Mouse (Mus musculus): ENCODE results near the gene Cd180. TPM values are rescaled to one million over a fixed set of nuclear protein-coding genes. Genes with fewer than 3 reads are reported as not detected.

Gene Cd180
- 1 to 10 TPM; 2.1 to 2.5 TPM for total RNA-seq (2021)

DNA sequence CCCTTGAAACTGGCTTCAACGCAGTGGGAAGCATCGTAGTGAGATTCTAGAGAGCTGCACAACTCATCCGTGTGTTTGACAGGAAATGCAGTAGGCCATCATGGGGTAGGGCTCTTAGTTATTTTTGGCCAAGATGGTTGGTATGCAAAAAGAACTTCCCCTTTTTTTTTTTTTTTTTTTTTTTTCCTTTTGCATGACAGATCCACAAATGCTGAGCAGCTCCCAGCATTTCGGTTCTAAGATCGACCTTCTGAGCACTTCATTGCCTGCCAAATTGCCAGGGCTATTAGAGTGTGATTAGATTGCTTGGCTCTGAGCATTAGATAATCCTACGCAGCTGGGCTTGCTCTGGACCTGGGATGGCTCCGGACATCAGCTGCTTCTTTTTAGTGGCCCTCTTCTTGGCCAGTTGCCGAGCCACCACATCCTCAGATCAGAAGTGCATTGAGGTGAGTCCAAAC, at the start of gene Cd180:
Gene Cd180 (plus strand): TSS at position 218 of the 461 bp plus-strand sequence.
- DNase-seq (ENCODE audit: low spot score in 2 of 2), result no peak
- intact Hi-C loops (cut with DNase I), result loop anchor here (5.0 kb wide), 1 partner anchor 1089 kb away; no protein-coding TSS in a partner anchor

DNA sequence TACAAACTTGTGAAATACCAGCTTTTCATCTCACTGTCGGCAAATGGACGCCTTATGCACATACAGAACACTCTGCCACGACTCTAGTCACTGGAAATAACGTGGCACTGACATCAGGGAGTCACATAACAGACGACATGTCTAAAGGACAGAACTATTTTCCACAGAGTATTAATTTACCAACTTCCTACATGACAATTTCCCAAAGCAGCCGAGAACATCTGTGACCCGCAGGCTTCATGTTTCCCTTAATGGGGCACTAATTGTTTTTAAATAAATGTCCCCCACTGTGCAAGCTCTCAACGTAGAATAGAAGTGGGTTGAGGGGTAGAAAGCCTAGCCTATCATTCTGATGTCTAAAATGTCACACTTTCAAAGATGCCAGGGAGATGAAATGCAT, 49.0 kb upstream of the Cd180 start:
- intact Hi-C loops (cut with DNase I), result loop anchor here (10.0 kb wide), 1 partner anchor 1800 kb away; no protein-coding TSS in a partner anchor
- DNase-seq (ENCODE audit: low spot score in 2 of 2), result no peak

DNA sequence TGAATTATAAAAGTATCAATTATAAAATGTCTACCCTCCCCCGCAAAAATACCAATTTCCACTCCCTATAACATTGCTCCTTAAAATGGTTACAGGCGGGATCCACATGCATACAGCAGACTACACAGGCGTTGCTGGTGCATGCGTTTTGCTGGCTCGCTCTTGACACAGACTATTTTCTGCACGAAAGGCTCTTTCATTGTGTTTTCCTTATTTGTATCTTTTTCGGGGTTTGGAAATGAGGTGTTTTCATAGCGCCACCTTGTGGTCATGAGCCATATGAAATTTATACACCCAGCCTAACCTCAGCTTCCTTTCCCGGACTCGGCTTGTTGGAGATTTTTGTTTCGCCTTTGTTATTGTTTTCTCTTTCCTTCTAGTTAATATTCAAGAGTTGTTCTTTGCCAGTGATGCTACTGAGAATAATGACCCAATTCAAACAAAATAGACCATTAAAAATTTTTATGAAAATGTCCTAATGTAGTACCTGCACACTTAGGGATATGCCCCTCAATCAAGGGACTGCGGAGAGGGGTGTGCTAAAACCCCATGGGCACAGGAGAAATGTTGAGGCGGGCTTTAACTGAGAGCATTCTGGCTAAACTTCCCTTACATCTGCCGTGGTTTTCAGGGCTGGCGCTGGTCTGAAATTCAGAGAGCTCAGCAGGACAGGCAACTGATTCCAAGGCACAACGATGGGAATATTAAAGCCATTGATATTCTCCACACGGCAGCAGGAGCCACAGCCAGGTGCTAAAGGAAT, 48.4 kb upstream of the Cd180 start:
- intact Hi-C loops (cut with DNase I), result loop anchor here (5.0 to 10.0 kb wide), 2 partner anchors 918 to 1800 kb away; no protein-coding TSS in a partner anchor
- DNase-seq (ENCODE audit: low spot score in 2 of 2), result peak; percentile 50 to 75

DNA sequence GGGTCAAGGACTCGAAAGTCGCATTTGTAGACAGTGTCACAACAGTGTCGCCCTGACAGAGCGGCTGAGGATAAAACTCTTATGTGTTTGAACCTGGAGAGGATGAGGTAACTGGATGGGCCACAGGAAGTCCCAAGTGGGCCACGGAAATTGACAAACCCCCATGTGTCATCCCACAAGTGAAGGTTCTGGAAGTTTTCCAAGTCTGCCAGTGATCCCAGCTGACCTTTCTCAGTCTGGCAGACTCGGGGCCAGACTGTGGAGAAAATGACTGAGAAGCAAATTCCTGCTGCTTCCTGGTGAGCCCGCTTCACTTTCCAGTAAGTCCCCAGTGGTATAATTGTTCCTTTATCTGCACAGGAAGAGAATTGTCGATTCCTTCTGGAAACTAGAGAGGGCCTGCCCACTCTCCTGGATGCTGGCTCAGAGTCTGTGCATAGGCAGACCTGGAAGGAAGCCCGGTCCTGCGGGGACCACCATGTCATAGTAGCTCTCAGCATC, 47.0 kb upstream of the Cd180 start:
- DNase-seq (ENCODE audit: low spot score in 2 of 2), result no peak
- intact Hi-C loops (cut with DNase I), result loop anchor here (5.0 to 10.0 kb wide), 2 partner anchors 919 to 1802 kb away; no protein-coding TSS in a partner anchor

DNA sequence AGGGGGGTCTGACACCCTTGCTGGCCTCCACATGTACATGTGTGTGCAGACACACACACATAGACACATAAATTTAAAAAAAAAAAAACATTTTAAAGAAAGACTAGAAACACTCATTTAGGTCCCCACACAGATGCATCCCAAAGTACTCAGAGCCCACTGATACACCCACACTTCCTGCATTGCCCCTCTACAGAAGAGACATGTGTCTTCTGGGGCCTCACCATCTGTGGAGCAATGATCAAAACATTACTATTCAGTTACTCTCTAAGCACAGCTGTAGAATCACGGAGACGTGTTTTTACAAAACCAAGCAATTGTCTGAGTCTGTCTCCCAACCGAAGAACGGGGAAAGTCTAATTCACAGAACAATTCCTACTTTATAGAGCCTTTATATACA, 45.8 kb upstream of the Cd180 start:
- intact Hi-C loops (cut with DNase I), result loop anchor here (5.0 to 10.0 kb wide), 2 partner anchors 920 to 1803 kb away; no protein-coding TSS in a partner anchor
- no peak for DNase-seq (ENCODE audit: low spot score in 2 of 2)

DNA sequence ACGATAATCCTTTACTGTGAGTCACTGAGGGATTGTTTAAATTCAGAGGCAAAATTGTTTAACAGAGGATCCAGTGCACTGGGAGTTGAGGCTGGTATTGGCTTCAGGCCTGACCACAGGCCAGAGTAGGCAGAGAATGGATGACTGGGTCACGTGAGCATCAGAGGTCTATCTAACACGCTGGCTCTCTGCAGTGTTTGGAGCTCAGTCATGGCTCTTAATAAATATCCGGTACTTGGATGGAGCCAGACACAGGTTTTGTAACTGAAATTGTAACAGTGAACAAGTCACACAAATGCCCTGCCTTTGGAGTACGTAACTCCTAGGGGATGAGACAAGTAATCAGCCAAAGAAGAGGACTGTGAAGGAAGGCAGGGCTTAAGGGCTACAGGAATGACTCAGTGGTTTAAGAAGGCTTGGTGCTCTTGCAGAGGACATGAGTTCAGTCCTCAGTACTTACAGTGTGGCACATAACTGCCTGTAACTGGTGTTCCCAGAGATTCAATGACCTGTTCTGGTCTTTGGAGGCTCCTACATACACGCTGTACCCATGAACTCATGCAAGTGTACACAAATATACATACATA, 41.0 kb upstream of the Cd180 start:
- intact Hi-C loops (cut with DNase I), result no loop called here

DNA sequence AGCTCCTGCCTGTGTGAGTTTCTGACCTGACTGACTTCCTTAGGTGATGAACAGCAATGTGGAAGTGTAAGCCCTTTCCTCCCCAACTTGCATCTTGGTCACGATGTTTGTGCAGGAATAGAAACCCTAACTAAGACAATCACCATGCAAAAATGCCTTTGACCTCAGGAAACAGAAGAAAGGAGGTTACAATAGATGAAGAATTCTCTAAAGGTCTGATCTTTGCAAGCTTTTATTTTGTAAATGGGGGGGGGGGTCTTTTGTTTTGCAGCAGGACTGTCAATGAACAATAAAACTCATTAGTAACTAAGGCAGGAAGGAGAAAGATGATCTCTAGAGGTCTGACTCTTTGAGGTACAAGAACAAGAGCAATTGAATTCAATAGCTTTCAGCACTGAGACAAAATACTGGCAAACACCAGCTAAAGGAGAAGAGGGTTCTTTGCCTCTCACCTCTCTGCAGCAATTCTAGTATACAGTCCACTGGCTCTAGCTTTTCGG, 38.2 kb upstream of the Cd180 start:
- DNase-seq (ENCODE audit: low spot score in 2 of 2), result no peak
- intact Hi-C loops (cut with DNase I), result no loop called here

More for the DNA sequence above, 41.0 kb upstream of the Cd180 start:
- no peak for DNase-seq (ENCODE audit: low spot score in 2 of 2)

DNA sequence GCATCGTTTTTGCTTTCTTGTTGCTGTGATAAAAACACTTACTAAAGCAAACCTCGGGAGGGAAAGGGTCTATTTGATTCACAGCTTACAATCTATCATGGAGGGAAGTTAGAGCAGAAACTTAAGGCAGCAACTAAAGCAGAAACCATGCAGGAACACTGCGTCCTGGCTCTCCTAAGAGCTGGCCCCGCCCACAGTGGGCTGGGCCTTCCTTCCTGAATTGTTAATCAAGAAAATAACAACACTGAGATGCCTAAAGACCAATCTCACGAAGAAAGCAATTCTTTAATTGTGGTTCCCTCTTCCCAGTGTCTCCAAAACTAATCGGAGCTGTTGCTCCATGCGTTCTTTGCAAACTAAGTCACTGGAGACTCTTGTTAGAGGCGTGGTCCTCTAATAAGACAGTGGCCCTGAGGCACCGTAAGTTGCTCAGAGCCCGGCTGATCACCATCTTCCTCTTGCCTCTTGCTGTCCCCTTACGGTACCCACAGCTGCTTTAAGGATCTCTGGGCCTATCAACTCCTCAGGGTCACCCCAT, 37.1 kb upstream of the Cd180 start:
- no peak for DNase-seq (ENCODE audit: low spot score in 2 of 2)
- intact Hi-C loops (cut with DNase I), result no loop called here

DNA sequence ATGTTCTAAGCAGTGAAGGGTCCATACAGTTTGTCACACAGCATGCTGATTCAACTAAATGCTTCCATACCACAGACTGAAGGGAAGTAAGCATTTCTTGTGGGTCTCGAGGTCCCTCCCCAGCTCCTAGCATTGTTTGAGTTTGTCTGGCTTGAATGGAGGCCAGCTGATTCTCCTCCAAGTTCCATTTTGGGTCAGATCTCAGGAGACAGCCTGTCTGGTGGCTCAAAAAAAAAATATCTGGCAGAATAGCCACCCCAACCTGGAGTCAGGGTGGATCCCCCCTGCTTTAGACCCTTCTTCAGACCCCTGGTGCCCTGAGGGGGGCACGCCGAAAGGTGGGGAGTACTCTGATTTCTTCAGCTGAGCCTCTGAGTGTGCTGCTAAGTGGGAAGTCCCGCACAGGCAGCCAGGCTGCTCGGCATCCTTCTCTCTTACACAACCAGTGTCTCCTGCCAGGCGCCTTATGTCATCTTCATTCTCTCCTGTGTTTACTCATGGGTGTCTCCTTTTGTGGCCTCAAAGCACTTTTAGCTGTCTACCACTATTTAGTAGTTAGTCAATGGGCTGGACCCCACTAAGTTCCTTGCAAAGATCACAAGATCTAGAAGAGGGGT, 35.0 kb upstream of the Cd180 start:
- intact Hi-C loops (cut with DNase I), result no loop called here
- no peak for DNase-seq (ENCODE audit: low spot score in 2 of 2)

DNA sequence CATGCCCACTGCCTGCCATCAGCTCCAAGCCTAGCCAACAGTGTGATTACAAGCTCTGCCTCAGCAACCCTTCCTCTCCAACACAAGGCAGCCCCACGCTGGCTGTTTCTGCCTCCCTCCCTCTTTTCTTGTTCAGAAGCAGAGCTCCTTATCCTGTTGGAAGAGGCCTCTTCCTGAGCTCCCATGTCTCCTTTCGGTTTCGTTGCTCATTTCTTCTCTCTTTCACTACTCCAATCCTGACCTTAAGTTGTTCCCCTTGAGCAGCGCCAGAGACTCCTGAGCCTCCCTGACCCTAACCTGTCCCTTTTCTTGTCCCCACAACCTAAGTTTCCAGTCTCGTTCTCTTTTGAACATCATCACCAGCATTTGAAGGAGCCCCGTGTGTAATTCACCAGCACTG, 29.3 kb upstream of the Cd180 start:
- intact Hi-C loops (cut with DNase I), result no loop called here
- no peak for DNase-seq (ENCODE audit: low spot score in 2 of 2)

DNA sequence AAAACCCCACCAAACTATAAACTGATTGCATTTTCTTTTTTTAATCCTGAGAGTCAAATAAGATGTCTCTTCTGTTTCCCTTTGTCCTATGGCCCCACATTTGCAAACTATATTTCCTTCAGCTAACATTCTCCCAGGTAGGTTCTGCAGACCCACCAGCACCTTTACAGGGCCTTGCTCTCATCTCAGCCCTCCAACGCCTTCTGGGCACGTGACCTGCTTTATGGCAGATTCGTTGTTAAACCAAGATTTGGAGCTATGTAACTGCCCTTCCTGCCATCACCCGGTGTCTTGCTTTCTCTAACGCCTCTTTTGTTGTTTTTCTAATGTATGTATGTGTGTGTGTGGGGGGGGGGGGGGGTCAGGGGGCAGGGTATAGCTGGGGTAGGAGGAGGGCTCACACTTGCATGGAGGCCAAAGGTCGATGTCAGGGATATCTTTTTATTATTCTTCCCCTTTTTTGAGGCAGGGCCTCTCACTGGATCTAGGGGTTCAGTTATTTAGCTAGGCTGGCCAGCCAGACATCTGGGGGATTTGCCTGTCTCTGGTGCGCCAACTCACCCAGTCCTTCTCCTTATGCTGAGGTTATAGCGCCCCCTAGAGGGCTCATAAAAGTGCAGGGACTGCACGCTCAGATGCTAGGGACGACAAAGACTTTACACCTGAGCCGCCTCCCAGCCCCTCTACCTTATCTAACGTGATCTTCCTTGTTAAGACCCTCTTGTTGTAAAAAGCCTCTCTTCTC, 28.3 kb upstream of the Cd180 start:
- intact Hi-C loops (cut with DNase I), result no loop called here
- peak; percentile 47 to 60 for DNase-seq (ENCODE audit: low spot score in 2 of 2)

DNA sequence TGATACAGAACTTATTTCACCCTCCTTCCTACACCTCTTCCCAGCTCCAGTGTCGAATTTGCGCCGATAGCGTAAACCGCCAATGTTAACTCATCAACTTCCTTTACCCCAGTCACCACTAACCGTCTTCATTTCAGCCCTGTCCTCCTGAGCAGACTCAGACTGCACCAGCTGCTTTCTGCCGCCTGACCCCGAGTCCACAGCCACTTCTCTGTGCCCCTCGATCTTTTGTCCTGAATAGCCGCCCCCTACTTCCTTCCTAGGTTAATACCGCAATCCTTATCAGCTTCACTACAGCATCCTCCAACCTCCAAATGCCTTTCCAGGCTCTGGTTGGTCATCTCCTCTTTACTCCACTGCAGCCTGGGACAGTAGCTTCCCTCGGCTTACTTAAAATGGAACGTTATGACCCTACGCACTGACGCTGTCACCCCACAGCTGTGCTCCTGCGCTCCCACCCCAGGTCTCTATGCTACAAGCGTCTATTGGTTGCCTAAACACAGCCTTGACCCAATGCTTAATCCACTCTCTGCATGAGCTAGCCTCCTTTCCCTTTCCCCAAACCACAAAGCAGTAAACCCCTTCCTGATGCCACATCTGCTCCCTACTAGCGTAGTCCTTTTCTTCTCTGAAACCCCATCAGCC, 27.6 kb upstream of the Cd180 start:
- no peak for DNase-seq (ENCODE audit: low spot score in 2 of 2)
- intact Hi-C loops (cut with DNase I), result no loop called here

DNA sequence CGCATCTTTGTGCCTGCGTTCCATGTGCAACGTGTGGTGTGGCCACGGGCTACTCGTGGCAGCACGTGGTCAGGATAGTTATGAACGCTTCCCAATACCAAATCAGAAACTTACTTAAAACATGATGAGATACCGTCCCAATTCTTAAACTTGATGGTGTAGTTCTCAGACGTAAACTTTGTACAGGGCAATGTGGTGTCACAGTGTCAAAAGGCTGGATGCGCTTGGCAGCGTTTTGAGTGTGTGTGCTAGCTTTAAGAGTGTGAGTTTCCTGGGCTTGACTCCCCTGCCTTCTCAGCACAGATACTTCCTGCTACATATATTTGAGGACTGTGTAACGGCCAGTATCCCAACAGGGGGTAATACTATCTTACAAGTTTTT, 27.1 kb upstream of the Cd180 start:
- DNase-seq (ENCODE audit: low spot score in 2 of 2), result no peak
- intact Hi-C loops (cut with DNase I), result no loop called here

DNA sequence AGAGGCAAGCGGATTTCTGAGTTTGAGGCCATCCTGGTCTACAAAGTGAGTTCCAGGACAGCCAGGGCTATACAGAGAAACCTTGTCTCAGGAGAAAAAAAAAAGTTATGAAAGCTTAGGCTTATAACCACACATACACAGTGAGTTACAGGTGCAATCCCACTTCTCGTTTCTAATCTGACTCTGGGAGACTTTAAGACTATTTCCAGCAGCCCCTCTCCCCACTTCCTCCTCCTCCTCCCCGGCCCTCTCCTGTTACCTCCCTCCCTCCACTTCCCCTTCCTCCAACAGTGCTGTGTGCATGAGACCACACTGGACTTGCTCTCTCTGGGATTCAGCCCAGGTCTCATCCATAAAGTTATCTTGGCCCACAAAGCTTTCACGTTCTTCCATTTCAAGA, 26.6 kb upstream of the Cd180 start:
- DNase-seq (ENCODE audit: low spot score in 2 of 2), result no peak
- intact Hi-C loops (cut with DNase I), result no loop called here

DNA sequence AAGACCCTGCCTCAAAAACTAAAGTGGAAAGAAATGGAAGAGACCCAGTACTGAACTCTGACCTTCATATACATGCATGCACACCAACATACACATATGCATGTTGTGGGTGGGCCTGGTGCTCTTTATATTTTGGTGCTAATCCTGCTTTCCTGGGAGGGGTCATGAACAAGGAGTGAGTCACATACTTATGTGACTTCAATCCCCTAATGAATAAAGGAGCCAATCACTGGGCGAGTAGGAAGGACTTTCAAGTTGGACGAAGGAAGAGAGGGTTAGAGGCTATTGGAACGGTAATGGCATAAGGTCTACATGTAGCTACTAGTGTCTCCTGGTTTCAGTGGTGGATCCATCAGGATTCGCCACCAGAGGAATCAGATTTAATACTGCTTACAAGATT, 26.0 kb upstream of the Cd180 start:
- DNase-seq (ENCODE audit: low spot score in 2 of 2), result no peak
- intact Hi-C loops (cut with DNase I), result no loop called here

DNA sequence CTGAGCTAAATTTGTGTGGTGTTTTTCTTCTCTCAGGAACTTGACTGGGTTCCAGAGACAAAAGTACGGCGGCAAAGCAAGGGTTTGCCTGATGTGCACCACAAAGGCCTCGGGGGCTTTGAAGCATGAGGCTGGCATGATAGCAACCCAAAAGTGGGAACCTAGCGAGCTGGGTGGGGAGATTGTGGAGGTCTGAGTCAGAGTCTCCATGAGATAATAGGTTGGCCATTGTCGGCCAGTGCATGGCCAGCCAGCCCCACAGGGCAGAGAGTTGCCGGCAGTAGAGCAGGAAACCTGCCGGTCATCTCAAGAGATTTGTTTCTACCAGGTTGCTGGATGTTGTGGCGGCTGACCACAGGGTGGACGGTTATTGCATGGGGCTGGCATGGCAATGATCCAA, 25.5 kb upstream of the Cd180 start:
- DNase-seq (ENCODE audit: low spot score in 2 of 2), result no peak
- intact Hi-C loops (cut with DNase I), result no loop called here

DNA sequence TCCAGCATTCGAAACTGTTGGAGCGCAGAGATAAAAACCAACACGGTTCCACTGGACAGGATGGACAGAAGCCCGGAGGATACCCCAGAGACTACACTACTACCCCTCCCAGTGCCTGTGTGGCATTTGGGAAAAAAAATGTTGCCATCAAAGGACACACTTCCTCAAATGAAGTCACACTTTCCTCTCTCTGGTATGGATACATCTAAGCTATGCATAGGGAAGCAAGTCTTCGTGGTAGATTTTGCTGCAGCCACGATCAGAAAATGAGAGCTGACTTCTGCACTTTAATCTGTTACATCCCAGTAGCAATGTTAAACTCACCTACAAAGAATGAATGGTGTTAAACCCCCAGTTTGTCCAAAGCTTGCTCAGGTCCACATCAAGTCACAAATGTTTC, 24.4 kb upstream of the Cd180 start:
- DNase-seq (ENCODE audit: low spot score in 2 of 2), result no peak
- intact Hi-C loops (cut with DNase I), result no loop called here

DNA sequence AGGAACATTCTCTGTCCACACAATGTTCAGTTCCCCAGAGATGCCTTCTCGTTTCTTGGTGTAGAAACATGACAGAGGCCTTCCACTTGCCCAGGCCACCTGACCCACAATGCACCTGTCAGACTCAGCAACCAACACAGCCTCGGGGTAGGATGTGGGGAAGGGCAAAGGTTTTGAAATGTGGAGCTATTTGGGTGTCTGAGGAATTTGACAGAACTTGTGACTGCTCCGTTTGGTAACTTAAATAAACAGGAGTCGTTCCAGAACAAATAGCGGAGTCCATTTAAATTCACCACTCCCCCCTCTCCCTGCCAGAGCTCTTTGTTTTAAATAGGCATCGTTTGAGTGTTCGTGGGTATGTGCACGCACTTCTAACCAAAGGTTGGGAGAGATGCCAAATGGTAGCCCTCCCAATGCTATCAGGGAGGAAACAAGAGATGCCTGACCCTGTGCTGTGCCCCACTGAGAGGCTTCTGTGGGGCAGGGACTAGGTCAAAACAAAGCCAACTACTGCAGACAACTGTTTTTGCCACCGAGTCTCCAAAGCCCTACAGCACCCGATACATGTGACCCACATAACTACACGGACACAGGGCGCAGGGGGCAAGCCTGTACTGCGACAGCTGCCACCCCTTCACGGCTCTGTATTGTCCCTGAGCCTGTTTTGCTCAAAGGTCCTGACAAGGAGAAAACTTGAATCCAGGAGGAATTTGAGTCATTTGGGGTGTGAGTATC, 23.7 kb upstream of the Cd180 start:
- no peak for DNase-seq (ENCODE audit: low spot score in 2 of 2)
- intact Hi-C loops (cut with DNase I), result no loop called here

Measured in left cerebral cortex, postnatal 36 days (tissue).